Mouse (Mus musculus) layer of hippocampus, postnatal 10 days (tissue): ENCODE measurements around the gene Phactr4. TPM values are rescaled to one million over a fixed set of nuclear protein-coding genes. Genes with fewer than 3 reads are reported as not detected.
A peak's percentile ranks its signal among the peaks of the same experiment; 100 is the strongest.

ENCODE experiments used
- DNase-seq, 2 experiments: peaks; one replicate each; pipeline ENCODE4 v3.0.0; 2021; ENCODE audit warnings: low spot score in 2 of 2
- microRNA-seq, 2 experiments: library from miRNA; unstranded; fragments of <30 nt; microRNA quantifications; one replicate each; pipeline ENCODE4 v1.2.0; 2021
- total RNA-seq, 2 experiments: library from RNA; stranded (reverse); gene quantifications; 2 replicates each; pipeline ENCODE4 v1.2.3; 2021

Phactr4 gene
- total RNA-seq, 2 experiments from 2014 or later, result 8.1 to 11.1 TPM

GRCm38 (mm10) chr4:132338943-132339342 is 83.3 kb downstream of the Phactr4 start:
- DNase-seq, result peak; percentile 42 to 63

DNA sequence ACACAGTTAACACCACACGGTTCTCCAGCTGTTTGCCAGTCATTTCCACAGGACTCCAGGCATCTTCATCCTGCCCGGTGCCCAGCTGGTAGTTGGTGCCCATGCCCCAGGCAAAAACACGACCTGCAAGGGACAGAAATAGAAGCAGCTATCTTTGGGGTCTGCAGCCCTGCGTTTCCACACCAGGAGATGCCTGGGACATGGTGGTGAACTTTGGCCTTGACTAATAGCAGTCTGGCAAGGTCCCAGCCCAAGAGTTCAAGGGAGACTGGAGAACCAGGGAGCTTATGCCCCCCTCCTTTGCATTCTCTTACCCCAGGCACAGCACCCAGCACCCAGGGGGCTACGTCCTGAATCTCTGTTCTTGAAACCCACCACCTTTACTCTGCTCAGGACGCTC is 89.4 kb downstream of the Phactr4 start:
- no peak for DNase-seq

DNA sequence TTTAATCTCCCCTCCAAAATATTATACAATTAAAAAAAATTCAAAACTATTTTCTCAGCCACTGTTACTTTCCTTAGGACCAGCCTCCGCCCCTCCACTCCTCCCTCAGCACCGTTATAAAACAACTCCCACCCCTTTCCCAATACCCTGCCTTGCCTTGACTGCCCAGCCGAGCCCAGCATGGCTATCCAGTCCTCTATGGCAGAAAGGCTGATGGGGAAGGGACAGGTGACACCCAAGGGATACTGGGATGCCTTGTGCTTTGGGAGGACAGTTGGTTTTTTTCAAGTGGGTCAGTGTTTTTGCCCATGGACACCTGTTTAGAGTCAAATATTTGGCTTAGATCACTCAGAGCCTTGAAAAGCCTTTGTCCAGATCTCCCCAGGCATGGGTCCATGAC is 90.3 kb downstream of the Phactr4 start:
- no peak for DNase-seq

GRCm38 (mm10) chr4:132329835-132330354 is 92.4 kb downstream of the Phactr4 start:
- no peak for DNase-seq

GRCm38 (mm10) chr4:132329115-132329834 is 93.0 kb downstream of the Phactr4 start, which contains the start of gene Trnau1ap:
Gene Trnau1ap, minus strand, starts transcription at chr4:132329538.
- peak; percentile 80 to 86 for DNase-seq

- no peak for DNase-seq
Observed at GRCm38 (mm10) chr4:132328391-132328982, 93.8 kb downstream of the Phactr4 start.

GRCm38 (mm10) chr4:132326481-132326880 is 95.8 kb downstream of the Phactr4 start:
- DNase-seq, result no peak

- no peak for DNase-seq
Observed at GRCm38 (mm10) chr4:132315711-132316110, 106.6 kb downstream of the Phactr4 start.

DNA sequence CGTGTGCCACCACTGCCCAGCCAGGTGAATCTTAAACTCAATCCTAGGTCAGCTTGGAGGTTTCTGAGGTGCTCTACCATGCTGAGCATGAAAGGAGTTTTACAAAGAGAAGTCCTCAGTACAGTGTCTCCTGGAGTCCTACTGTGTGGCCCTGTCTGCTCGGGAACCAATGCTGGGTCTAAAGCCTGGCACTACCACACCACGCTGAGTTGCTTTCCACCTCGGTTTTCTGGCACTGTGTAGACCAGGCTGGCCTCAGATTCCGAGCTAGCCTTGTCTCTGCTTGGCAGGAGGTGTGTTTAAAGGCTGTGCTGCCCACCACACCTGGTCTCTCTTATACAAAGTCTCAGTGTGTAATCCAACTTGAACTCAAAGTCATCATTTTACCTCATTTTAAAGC is 109.7 kb downstream of the Phactr4 start:
- DNase-seq, result no peak

DNA sequence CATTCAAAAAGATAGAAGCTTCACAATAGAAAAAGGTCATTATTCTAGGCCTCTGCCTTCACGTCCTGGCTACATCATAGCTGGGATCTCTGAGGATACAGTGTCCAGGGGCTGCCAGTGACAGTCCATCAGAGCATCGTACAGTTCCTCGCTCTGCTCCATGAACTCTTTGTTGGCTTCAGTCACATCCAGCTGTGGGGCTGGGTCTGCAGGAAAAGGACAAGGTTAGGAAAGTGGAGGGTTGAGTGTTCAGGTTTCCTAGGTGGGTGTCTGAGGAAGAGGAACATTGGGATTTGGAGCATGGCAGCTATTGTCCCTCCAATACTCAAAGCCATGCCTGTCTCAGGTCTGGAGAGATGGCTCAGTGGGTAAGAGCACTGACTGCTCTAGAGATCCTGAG is 110.5 kb downstream of the Phactr4 start:
- no peak for DNase-seq

GRCm38 (mm10) chr4:132311209-132311608 is 111.1 kb downstream of the Phactr4 start:
- no peak for DNase-seq

DNA sequence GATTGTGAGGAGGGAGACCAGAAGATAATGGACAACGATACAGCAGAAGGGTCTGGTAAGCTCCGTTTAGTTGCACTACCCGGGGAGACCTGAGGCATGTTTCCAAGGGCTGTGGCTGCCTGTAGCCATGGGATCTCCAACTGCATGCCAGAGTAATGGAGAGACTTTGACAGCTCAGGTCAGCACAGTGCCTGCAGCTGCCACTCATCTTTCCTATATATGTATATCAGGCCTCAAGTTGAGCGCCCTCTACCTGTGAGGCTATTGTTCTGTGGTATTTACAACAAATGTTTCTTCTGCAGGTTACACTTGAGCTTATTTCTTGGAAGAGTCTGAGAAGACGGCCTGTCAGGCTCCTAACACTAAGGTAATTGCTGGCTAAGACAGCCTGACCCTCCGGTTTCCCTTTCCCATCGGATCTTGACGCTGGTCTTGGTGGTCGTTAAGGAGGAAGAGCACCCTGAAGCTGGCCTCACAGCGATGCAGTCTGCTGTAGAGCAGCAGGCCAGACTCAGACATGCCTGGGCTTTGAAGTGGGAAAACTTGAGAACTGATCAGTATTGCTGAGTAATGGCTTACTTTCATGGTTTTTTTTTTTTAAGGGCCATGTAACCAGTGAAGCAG is 112.3 kb downstream of the Phactr4 start:
- DNase-seq, result peak; percentile 30 to 37

DNA sequence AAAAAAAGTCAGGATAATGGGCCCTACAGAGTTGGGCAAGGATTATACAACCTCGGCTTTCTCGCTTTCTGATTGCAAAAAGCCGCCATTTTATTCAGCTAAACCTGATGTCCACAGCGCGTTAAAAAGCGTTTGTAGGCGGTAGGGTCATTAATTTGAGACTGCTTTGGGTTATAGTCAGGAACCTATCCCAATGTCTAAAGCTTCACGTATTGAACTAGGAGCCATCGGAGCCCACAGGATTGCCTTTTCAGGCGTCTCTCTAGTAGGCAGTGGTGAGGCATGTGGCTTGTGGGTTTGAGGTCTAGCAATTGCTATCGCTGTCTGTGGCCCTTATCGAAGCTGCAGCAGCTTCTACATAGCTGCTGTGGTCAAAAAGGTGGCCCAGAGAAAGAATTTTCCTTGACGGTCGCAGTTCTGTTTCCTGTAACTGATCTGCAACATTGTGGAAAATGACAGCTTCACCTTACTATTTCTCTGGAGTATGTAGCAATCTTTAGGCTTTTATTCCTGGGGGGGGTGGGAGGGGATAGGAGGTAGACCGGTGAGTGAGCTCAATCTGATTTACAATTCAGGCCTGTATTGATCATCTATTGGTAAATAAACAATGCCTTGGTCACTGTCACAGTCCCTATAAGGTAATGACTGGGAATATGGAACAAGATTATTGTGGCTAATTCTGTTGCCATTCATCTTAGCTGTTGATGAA is 113.0 kb downstream of the Phactr4 start:
- peak; percentile 30 to 40 for DNase-seq

- peak; percentile 86 to 91 for DNase-seq
Observed at GRCm38 (mm10) chr4:132308437-132309139, 113.7 kb downstream of the Phactr4 start.

DNA sequence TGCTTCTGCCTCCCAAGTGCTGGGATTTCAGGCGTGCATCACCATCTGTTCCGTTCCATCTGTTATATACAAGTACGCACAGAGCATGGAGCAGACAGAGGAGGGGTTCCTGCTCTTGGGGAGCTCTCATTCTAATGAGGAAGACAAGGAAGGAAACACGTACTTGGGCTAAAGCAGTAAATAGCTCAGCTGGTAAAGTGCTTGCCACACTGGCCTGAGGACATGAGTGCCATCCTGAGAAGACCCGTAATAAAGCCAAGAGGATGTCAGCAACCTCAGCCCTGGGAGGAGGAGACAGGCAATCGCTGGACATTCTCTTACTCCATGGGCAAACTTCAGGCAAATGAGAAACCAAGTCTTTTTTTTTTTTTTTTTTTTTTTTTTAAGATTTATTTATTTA is 116.3 kb downstream of the Phactr4 start:
- DNase-seq, result no peak

Small RNAs within 50 kb of the gene (microRNA-seq; reads per million reads assigned to microRNA genes)
- gene Gm25707, result 0 reads per million in 2 experiments

Other genes starting within 250 kb of the Phactr4 start
- gene Ythdf2, start 210.2 kb downstream of the Phactr4 start, total RNA-seq, result 10 to 100 TPM; 46.2 to 51.7 TPM
- gene Gmeb1, start 160.9 kb downstream of the Phactr4 start, total RNA-seq, result 10 to 100 TPM; 27.4 to 28.2 TPM
- gene Taf12, start 148.1 kb downstream of the Phactr4 start, total RNA-seq, result 10 to 100 TPM; 16.6 to 17.6 TPM
- 1 to 10 TPM; 1.8 to 2.6 TPM for gene Rab42, start 119.1 kb downstream of the Phactr4 start, total RNA-seq
- 10 to 100 TPM; 25.7 to 29.2 TPM for gene Trnau1ap, start 93.0 kb downstream of the Phactr4 start, total RNA-seq
- 10 to 100 TPM; 17.7 to 20.1 TPM for gene Rcc1, start 68.9 kb downstream of the Phactr4 start, total RNA-seq
- gene Med18, start 41.4 kb upstream of the Phactr4 start, total RNA-seq, result 10 to 100 TPM in 1 of 2 experiments, 1 to 10 TPM in 1; 9.8 to 10.8 TPM
- 10 to 100 TPM; 15.3 to 16.1 TPM for gene Sesn2, start 88.0 kb upstream of the Phactr4 start, total RNA-seq
- gene Atpif1, start 111.2 kb upstream of the Phactr4 start, total RNA-seq, result 100 to 1,000 TPM; 649 to 727 TPM
- gene Dnajc8, start 113.1 kb upstream of the Phactr4 start, total RNA-seq, result 10 to 100 TPM; 90.4 to 93.7 TPM
- gene Ptafr, start 141.6 kb upstream of the Phactr4 start, total RNA-seq, result 1 to 10 TPM; 1.0 to 1.3 TPM
- 10 to 100 TPM; 16.3 to 23.3 TPM for gene Eya3, start 216.5 kb upstream of the Phactr4 start, total RNA-seq